Mouse (Mus musculus) forebrain, embryonic 15.5 days (tissue): Measurements from ENCODE around the gene Aff3. TPM values are rescaled to one million over a fixed set of nuclear protein-coding genes. Genes with fewer than 3 reads are reported as not detected.

Source experiments
- ATAC-seq: fragments of 200-750 bp; cut with Nextera tagmentation; replicated peaks from 2 replicates; pipeline ENCODE4 v1.8.0; 2017; ENCODE audit warnings: mild to moderate bottlenecking, moderate TSS enrichment, moderate library complexity
- H3K27ac ChIP-seq: fragments of 300-500 bp; sonication (generic); replicated peaks from 2 replicates; pipeline ENCODE4 v1.5.1; 2015; ENCODE audit warnings: mild to moderate bottlenecking, inconsistent platforms
- H3K27me3 ChIP-seq: fragments of 300-500 bp; sonication (generic); 2 replicates; pipeline ENCODE4 v1.6.1; 2015; ENCODE audit warnings: inconsistent platforms
- H3K36me3 ChIP-seq: fragments of 300-500 bp; sonication (generic); 2 replicates; pipeline ENCODE4 v1.6.1; 2015; ENCODE audit warnings: mild to moderate bottlenecking, inconsistent platforms
- H3K4me1 ChIP-seq: fragments of 300-500 bp; sonication (generic); 2 replicates; pipeline ENCODE4 v1.6.1; 2015; ENCODE audit warnings: inconsistent platforms
- H3K4me2 ChIP-seq: fragments of 300-500 bp; sonication (generic); replicated peaks from 2 replicates; pipeline ENCODE4 v1.6.1; 2015; ENCODE audit warnings: mild to moderate bottlenecking, inconsistent platforms
- H3K4me3 ChIP-seq: fragments of 300-500 bp; sonication (generic); 2 replicates; pipeline ENCODE4 v1.5.1; 2015; ENCODE audit warnings: mild to moderate bottlenecking, inconsistent platforms
- H3K9ac ChIP-seq: fragments of 300-500 bp; sonication (generic); replicated peaks from 2 replicates; pipeline ENCODE4 v1.6.1; 2015; ENCODE audit warnings: mild to moderate bottlenecking, inconsistent platforms
- H3K9me3 ChIP-seq: fragments of 300-500 bp; sonication (generic); 2 replicates; pipeline ENCODE4 v1.6.1; 2016; ENCODE audit warnings: inconsistent platforms
- WGBS: fragments of 180-500 bp; shearing (Covaris S2); methylation state at CpG from one replicate; pipeline ENCODE4 v1.1.7; 2015; ENCODE audit warnings: mixed read lengths; 5-methylcytosine and 5-hydroxymethylcytosine counted together
- polyA plus RNA-seq: library from polyadenylated mRNA; unstranded; fragments of >200 nt; fragmentation: Nextera tagmentation; extraction: Ambion mirVana; gene quantifications from 2 replicates; pipeline ENCODE4 v1.2.1, GENCODE M21; 2015

Gene Aff3
- polyA plus RNA-seq, 1 experiment from 2014 or later, result 36.9 TPM

DNA sequence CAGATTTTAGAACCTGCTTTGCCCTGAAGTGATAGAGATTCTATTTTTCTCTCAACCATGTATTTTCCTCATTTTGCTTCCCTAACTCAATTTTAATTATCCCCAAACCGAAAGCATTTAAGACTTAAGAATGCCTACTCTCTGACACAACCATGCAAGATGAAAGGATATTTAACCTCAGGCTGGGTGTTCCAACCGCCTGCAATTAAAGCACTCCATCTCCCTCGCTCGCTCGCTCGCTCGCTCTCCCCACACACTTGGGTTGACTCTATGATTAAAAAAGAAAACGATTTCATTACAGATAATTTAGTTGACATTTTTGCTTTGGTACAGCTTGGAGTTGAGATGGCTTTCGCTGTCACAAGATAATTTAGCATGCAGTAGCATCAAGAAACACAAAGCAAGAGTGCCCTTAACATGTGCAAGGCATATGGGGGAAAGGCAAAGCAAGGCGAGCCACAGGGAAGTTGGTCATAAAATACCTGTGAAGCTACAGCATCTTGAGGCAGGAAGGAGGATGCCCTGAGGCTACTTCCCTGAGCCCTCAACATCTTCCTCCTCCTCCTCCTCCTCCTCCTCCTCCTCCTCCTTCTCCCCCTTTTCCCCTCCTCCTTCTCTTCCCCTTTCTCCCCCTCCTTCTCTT, 167.7 kb downstream of the Aff3 start:
- peak overlapping the region; percentile 20; the same call in 1 of the 2 replicates for H3K27ac ChIP-seq
- H3K36me3 ChIP-seq, result no peaks in the 10 kb centered on the region
- no peak overlapping the region for H3K4me2 ChIP-seq
- H3K9ac ChIP-seq, result no peak overlapping the region
- H3K9me3 ChIP-seq, result no peaks in the 10 kb centered on the region
- no peak for ATAC-seq
- H3K27me3 ChIP-seq, result no peaks in the 10 kb centered on the region
- peaks cover 22% of the 10 kb centered on the region for H3K4me1 ChIP-seq
- whole genome bisulfite sequencing, result 37% methylated on average over 10 of the region's 10 CpGs
- H3K4me3 ChIP-seq, result no peak overlapping the region

DNA sequence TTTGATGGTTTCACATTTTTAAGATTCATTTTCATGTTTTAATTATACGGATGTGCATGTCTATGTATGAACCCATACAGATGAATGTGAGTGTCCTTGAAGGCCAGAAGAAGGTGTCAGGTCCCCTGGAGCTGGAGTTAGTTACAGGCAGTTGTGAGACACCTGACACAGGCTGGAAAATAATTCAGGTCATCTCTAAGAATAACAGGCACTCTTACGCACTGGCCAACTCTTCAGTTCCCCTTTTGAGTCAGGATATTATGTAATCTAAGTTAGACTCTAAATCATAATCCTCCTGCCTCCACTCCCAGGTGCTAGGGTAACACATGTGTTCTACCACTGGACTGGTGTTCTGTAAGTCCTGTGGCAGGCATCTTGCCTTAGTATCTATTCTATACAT, 169.5 kb downstream of the Aff3 start:
- Histone ChIP-seq H3K9me3 (no peaks in the 10 kb centered on the region), H3K4me2 (no peak overlapping the region), H3K4me3 (no peak overlapping the region), H3K27ac (no peak overlapping the region), H3K36me3 (no peaks in the 10 kb centered on the region), H3K27me3 (no peaks in the 10 kb centered on the region), H3K4me1 (peaks cover 35% of the 10 kb centered on the region), H3K9ac (no peak overlapping the region)
- 98% methylated on average over 2 of the region's 2 CpGs for WGBS
- ATAC-seq, result no peak

DNA sequence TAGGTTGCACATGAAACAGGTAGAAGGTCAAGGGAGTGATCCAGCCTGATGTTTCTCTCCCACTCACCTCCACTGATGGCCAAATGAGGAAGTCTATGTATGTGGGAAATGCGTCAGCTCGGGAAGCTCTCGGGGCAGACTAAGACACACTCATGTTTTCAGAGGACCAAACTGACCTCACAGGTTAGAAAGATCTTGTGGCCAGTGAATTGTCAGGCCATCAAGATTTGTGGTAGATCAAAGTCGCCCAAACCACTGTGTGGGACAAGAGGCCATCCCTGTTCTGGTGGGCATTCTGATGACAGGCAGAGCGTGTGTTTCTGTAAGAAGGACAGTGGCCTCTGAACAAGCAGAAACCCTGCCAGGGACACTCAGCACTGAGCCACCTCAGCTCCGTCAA, 175.0 kb downstream of the Aff3 start:
- Histone ChIP-seq H3K36me3 (no peaks in the 10 kb centered on the region), H3K27ac (no peak overlapping the region), H3K9me3 (no peaks in the 10 kb centered on the region), H3K4me3 (no peak overlapping the region), H3K4me2 (no peak overlapping the region), H3K27me3 (no peaks in the 10 kb centered on the region), H3K4me1 (peaks cover 32% of the 10 kb centered on the region), H3K9ac (no peak overlapping the region)
- WGBS, result 88% methylated on average over 6 of the region's 6 CpGs
- ATAC-seq, result no peak

DNA sequence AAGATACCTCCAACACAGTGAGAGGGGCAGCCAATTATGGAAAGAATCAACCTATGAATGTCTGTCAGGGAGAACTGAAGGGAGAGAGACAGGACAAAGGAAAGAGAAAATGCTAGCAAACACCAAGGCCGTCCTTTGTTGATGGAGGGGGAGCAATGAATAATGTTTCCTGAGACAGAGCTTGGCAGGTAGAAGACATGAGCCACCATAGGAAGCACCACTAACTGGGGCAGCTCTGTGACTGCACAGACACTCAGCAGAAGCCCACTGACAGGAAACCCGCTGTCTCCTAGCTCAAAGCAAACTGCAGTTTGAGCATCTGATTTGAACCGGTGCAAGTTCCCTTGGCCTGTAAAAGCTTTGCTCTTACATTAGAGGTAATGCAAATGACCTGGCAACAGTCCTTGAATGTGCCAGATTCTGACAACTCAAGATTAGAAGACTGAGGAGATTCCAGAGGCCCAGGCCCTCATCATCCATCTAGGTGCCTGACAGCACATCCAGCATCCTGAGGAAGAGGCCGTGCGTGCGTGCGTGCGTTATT, 176.0 kb downstream of the Aff3 start:
- 38% methylated on average over 8 of the region's 8 CpGs for WGBS
- no peak overlapping the region for H3K4me2 ChIP-seq
- ATAC-seq, result no peak; the same call in 1 of the 2 replicates

DNA sequence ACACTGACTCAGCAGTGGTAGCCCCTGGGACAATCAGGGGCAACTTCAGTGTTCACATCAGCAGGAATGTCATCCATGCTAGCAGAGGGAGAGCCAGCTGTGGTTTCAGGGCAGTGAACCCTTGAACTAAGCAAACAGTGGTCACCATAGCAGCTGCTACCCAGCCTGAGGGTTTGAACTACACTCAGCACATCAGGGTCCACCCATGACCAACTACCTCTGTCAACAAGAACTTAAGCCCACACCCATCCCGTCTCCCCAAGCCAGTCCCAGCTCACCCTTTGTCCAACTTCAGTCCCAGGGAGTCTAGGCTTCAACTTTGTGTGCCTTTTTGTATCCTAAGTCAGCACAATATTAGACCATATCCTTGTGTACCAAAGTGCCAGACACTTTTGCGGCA, 176.9 kb downstream of the Aff3 start:
- Histone ChIP-seq H3K27ac (no peak overlapping the region), H3K4me3 (no peak overlapping the region), H3K4me2 (no peak overlapping the region), H3K4me1 (peaks cover 32% of the 10 kb centered on the region), H3K9ac (no peak overlapping the region), H3K36me3 (no peaks in the 10 kb centered on the region), H3K9me3 (no peaks in the 10 kb centered on the region), H3K27me3 (no peaks in the 10 kb centered on the region)
- no peak for ATAC-seq
- WGBS, result 96% methylated on average over 2 of the region's 2 CpGs

More for the DNA sequence above, 176.0 kb downstream of the Aff3 start:
- no peaks in the 10 kb centered on the region for H3K27me3 ChIP-seq
- H3K9ac ChIP-seq, result no peak overlapping the region
- peak overlapping the region; percentile 49 for H3K27ac ChIP-seq
- no peak overlapping the region for H3K4me3 ChIP-seq
- H3K36me3 ChIP-seq, result no peaks in the 10 kb centered on the region
- no peaks in the 10 kb centered on the region for H3K9me3 ChIP-seq
- H3K4me1 ChIP-seq, result peaks cover 32% of the 10 kb centered on the region

DNA sequence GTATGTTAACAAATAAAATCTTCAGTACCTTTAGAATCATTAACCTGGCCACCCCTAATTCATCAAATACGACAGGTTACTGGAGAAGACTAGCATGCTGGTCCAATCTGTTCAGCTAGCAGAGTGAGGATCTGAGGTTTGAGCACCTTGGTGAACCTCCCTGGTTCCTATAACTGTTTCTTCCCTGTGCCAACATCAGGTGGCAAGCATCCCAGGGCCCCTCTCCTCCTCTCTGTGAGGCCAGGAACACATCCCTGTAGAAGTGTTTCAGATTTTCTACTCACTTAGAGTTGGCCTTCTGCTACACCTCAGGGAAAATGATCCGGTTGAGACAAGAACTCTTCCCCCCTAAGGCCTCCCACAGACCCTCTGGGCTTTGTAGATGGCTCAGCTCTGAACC, 181.6 kb downstream of the Aff3 start:
- peaks cover 9% of the 10 kb centered on the region; the same call in 1 of the 2 replicates for H3K4me1 ChIP-seq
- no peak overlapping the region for H3K9ac ChIP-seq
- no peak overlapping the region for H3K4me2 ChIP-seq
- ATAC-seq, result no peak
- H3K27me3 ChIP-seq, result no peaks in the 10 kb centered on the region
- WGBS, result 82% methylated on average over 2 of the region's 2 CpGs
- H3K9me3 ChIP-seq, result no peaks in the 10 kb centered on the region
- no peak overlapping the region for H3K4me3 ChIP-seq
- no peaks in the 10 kb centered on the region for H3K36me3 ChIP-seq
- no peak overlapping the region for H3K27ac ChIP-seq

DNA sequence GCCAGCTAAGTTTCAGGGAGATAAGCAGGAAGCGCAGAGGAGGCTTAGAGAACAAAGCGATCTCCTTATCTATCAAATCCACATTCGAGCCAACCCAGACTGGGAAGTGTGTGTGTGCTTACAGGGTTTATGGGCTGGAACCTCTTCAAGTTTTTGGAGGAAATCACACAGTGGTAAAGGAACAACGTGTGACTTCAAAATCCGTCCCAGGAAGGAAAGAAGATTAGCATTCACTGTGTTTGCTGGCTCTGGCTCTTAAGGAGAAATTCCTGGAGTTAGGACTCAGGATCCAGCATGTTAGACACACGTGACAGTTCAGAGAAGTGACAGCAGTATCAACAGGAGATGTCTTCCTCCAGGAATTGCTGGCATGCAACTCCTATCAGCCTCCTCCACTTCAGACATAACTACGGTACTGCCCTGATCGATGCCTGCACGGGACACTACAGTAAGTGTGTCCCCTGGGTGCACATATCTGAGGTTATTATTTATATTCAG, 186.5 kb downstream of the Aff3 start:
- H3K36me3 ChIP-seq, result no peaks in the 10 kb centered on the region
- no peaks in the 10 kb centered on the region for H3K27me3 ChIP-seq
- 0 out of 2 replicates have a peak overlapping the region, but pooled peaks have one; percentile 5 for H3K27ac ChIP-seq
- WGBS, result 71% methylated on average over 9 of the region's 9 CpGs
- peaks cover 15% of the 10 kb centered on the region; the same call in 1 of the 2 replicates for H3K4me1 ChIP-seq
- no peak overlapping the region for H3K4me2 ChIP-seq
- H3K9me3 ChIP-seq, result no peaks in the 10 kb centered on the region
- H3K4me3 ChIP-seq, result no peak overlapping the region
- peak; percentile 27; the same call in 1 of the 2 replicates for ATAC-seq
- no peak overlapping the region for H3K9ac ChIP-seq

DNA sequence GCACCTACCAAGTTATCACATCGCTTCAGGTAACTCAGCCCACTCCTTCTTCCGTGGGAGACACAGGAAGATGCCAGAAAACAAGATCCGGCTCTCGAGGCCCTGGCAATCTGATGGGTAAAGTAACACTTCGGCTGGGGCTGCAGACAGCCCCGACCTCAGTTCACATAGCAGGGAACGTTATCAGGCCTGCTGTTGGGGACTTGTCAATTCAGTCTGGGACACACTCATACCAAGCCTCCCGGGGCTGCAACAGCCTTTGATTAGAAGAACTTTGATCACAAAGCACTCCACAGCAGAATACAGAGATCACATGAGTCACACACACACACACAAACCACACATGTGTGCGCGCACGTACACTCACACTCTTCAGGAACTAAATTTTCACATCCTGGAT, 193.9 kb downstream of the Aff3 start:
- H3K9me3 ChIP-seq, result no peaks in the 10 kb centered on the region
- no peak overlapping the region for H3K4me3 ChIP-seq
- H3K9ac ChIP-seq, result no peak overlapping the region
- H3K36me3 ChIP-seq, result no peaks in the 10 kb centered on the region
- H3K27me3 ChIP-seq, result no peaks in the 10 kb centered on the region
- H3K27ac ChIP-seq, result no peak overlapping the region
- 77% methylated on average over 11 of the region's 11 CpGs for WGBS
- H3K4me1 ChIP-seq, result peaks cover 12% of the 10 kb centered on the region
- ATAC-seq, result no peak
- H3K4me2 ChIP-seq, result no peak overlapping the region

DNA sequence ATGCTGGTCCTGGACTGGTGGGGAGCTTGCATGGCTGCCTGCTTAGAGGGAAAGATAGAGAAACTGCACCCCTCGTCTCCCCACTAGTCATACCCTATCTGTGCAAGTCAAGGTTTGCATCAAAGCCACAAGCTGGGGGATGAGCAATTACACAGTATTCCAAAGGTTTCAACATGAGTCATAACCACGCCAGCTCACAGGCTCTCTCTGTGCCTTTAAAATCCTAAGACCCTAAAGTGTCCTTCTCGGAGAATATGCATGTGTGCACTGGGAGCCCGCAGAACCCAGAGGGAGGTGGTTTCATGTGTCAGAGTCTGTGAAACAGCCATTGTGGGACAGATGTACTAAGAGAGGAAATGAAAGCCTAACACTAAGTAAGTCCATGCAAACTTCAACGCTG, 194.6 kb downstream of the Aff3 start:
- H3K4me2 ChIP-seq, result no peak overlapping the region
- no peaks in the 10 kb centered on the region for H3K36me3 ChIP-seq
- H3K9me3 ChIP-seq, result no peaks in the 10 kb centered on the region
- no peak overlapping the region for H3K9ac ChIP-seq
- peaks cover 12% of the 10 kb centered on the region for H3K4me1 ChIP-seq
- H3K27me3 ChIP-seq, result no peaks in the 10 kb centered on the region
- no peak for ATAC-seq
- no peak overlapping the region for H3K27ac ChIP-seq
- no peak overlapping the region for H3K4me3 ChIP-seq
- 79% methylated on average over 5 of the region's 5 CpGs for WGBS

DNA sequence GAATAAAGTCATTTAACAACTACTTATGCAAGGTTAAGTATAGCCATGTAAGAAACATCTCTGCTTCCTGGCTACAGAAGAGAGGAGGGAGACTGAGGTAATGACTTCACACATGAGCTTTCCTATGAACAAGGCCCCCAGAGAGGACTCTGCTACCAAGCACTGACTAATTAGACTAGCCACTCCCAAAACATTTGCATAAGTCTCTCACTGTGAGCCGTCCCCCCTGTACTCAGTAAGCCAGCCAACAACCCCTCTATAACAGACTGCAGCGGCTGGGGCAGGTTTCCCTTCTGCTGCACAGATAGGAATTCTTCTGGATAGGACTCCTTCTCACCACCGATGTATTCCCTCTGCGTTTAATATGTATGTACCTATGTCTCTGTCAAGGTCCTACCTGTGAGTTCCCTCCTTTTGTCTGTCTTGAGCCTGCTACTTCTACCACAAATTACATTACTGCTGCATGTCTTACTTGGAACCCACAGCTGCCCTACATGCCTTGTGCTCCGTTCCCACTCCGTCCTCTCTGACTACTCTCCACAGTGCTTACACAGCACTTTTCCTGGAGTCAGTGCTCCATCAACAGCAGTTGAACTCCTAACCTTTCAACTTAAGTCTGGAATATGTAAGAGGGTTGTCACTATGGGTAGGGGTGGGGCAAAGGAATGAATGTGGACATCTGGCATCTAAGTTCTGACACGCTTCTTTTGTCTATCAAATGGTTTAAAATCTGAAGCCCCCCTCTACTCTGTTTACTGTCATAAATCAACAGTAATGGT, 197.3 kb downstream of the Aff3 start:
- H3K9ac ChIP-seq, result no peak overlapping the region
- WGBS, result 49% methylated on average over 7 of the region's 7 CpGs
- no peak overlapping the region for H3K4me3 ChIP-seq
- no peaks in the 10 kb centered on the region for H3K9me3 ChIP-seq
- peak; percentile 60; the same call in 1 of the 2 replicates for ATAC-seq
- H3K27ac ChIP-seq, result 0 out of 2 replicates have a peak overlapping the region, but pooled peaks have one; percentile 15
- peaks cover 5% of the 10 kb centered on the region for H3K4me1 ChIP-seq
- H3K27me3 ChIP-seq, result no peaks in the 10 kb centered on the region
- no peak overlapping the region for H3K4me2 ChIP-seq
- H3K36me3 ChIP-seq, result no peaks in the 10 kb centered on the region

DNA sequence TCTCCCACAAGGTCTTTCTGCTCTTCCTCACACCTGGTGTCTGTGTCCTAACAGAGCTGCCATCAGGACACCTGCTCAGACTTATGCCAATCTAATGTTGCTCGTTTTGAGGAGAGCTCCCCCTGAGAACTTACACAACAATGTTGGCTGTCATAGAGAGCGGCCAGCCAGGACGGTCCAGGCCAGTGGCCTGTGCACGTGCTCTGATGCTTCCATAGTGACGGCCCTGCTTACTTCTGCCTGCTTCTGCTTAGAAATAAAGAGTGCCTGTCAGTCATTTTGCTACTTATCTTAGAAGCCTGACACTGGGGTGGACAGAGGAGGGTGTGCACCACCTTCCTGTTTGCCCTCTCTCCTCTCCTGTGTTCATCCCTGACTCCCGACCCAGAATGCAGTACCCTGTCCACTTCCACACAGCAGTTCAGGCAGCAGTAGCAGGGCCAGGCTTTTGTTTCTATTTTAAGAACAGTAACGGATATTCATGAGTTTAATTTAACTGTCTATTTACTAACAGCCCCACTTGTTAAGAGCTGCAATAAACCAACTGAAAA, 208.0 kb downstream of the Aff3 start:
- no peak; the same call in 1 of the 2 replicates for ATAC-seq
- Histone ChIP-seq H3K9ac (no peak overlapping the region), H3K4me1 (peaks cover 7% of the 10 kb centered on the region; the same call in 1 of the 2 replicates), H3K4me3 (no peak overlapping the region), H3K27ac (no peak overlapping the region), H3K9me3 (no peaks in the 10 kb centered on the region), H3K27me3 (no peaks in the 10 kb centered on the region), H3K4me2 (no peak overlapping the region), H3K36me3 (no peaks in the 10 kb centered on the region)
- WGBS, result 58% methylated on average over 7 of the region's 7 CpGs

DNA sequence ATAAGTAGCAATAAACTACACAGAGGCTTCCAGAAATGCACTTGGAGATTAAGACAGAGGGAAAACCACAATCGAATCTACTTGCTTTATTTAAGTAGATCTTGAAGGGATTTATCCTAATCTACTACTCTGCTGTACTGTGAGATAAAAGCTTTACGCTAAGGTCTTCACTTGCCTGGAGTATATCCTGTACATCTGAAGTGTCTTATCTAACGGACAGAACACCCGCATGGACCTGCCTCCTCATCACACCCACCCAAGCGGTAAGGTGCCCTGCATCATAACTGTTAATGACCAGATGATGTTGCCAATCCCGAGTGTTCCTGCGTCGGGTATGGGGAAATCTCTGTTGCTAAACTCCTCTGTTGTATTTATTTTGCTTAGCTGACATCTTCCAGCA, 209.8 kb downstream of the Aff3 start:
- Histone ChIP-seq H3K9ac (no peak overlapping the region), H3K27me3 (no peaks in the 10 kb centered on the region), H3K4me2 (no peak overlapping the region), H3K36me3 (no peaks in the 10 kb centered on the region), H3K9me3 (no peaks in the 10 kb centered on the region), H3K4me1 (peaks cover 25% of the 10 kb centered on the region), H3K4me3 (no peak overlapping the region), H3K27ac (no peak overlapping the region)
- no peak for ATAC-seq
- 92% methylated on average over 8 of the region's 8 CpGs for WGBS
